Mouse (Mus musculus) heart, adult 2 months (tissue): ENCODE measurements around the gene Bpifa6.

Source experiments
- CTCF ChIP-seq: fragments of 200-600 bp; IDR thresholded peaks from 2 replicates; pipeline ENCODE4 v1.8.1; 2022; ENCODE audit warnings: antibody characterized with exemption, mild to moderate bottlenecking, moderate library complexity
- EP300 ChIP-seq: fragments of 200-500 bp; IDR thresholded peaks from 2 replicates; pipeline ENCODE4 v1.6.1; 2011; ENCODE audit warnings: low read depth, low read length, control low read depth; ENCODE audit not compliant: insufficient read depth
- POLR2A ChIP-seq: fragments of 200-500 bp; IDR thresholded peaks from 2 replicates; pipeline ENCODE4 v1.6.1; 2011; ENCODE audit warnings: mild to moderate bottlenecking, low read depth, low read length, control low read depth; ENCODE audit not compliant: insufficient read depth

GRCm38 (mm10) chr2:153995770-153996169, 21.0 kb downstream of the Bpifa6 start:
- no peak for TF ChIP-seq EP300
- TF ChIP-seq CTCF = peak; percentile 90
- TF ChIP-seq POLR2A = no peak
